Mouse (Mus musculus) MEL (cell line): ENCODE data around the gene Carm1. TPM values are rescaled to one million over a fixed set of nuclear protein-coding genes. Genes with fewer than 3 reads are reported as not detected.
A peak's percentile ranks its signal among the peaks of the same experiment; 100 is the strongest.

Experiments used
- DNase-seq: peaks from one replicate; pipeline ENCODE4 v3.0.0; 2011; ENCODE audit warnings: low read depth, low spot score
- H3K27ac ChIP-seq: 2 replicates; pipeline ENCODE4 v1.5.1; 2012; ENCODE audit warnings: low read depth, mild to moderate bottlenecking, control low read depth, low read length, moderate library complexity; ENCODE audit not compliant: control insufficient read depth
- H3K27me3 ChIP-seq, 2 experiments: fragments of 150-350 bp in 1 of 2; sonication (generic) in 1 of 2; 2 replicates each; pipeline ENCODE4 v1.6.1; 2012; ENCODE audit warnings: low read length in 2 of 2, mild to moderate bottlenecking in 2 of 2, improper control_type of control experiment in 1 of 2, moderate library complexity in 1 of 2; ENCODE audit not compliant: insufficient read depth in 2 of 2, control insufficient read depth in 1 of 2
- H3K36me3 ChIP-seq, 2 experiments: 2 replicates each; pipeline ENCODE4 v1.6.1; 2012 to 2014; ENCODE audit warnings: low read length in 2 of 2, improper control_type of control experiment in 1 of 2, inconsistent platforms in 1 of 2, mild to moderate bottlenecking in 1 of 2; ENCODE audit not compliant: insufficient read depth in 2 of 2, control insufficient read depth in 1 of 2
- H3K4me1 ChIP-seq, 2 experiments: fragments of 150-350 bp in 1 of 2; sonication (generic) in 1 of 2; 2 replicates each; pipeline ENCODE4 v1.6.1; 2012; ENCODE audit warnings: low read length in 2 of 2, improper control_type of control experiment in 1 of 2, mild to moderate bottlenecking in 1 of 2; ENCODE audit not compliant: insufficient read depth in 2 of 2, control insufficient read depth in 1 of 2
- H3K4me3 ChIP-seq, 2 experiments: fragments of 150-350 bp in 1 of 2; sonication (generic) in 1 of 2; 2 replicates each; pipeline ENCODE4 v1.5.1; 2012; ENCODE audit warnings: low read depth in 2 of 2, low read length in 2 of 2, mild to moderate bottlenecking in 2 of 2, moderate library complexity in 2 of 2, control low read depth in 1 of 2, improper control_type of control experiment in 1 of 2; ENCODE audit not compliant: control insufficient read depth in 1 of 2, insufficient read depth in 1 of 2
- H3K79me2 ChIP-seq: 2 replicates; pipeline ENCODE4 v1.6.1; 2012; ENCODE audit warnings: mild to moderate bottlenecking, low read length, moderate library complexity; ENCODE audit not compliant: control insufficient read depth, poor library complexity, insufficient read depth
- H3K9ac ChIP-seq: 2 replicates; pipeline ENCODE4 v1.6.1; 2012; ENCODE audit warnings: low read depth, mild to moderate bottlenecking, control low read depth, low read length, moderate library complexity; ENCODE audit not compliant: control insufficient read depth, poor library complexity, severe bottlenecking
- H3K9me3 ChIP-seq: fragments of 150-350 bp; sonication (generic); replicated peaks from 2 replicates; pipeline ENCODE4 v1.6.1; 2012; ENCODE audit warnings: mild to moderate bottlenecking, low read length, improper control_type of control experiment, moderate library complexity; ENCODE audit not compliant: insufficient read depth
- BHLHE40 ChIP-seq: IDR thresholded peaks from 2 replicates; pipeline ENCODE4 v1.6.1; 2012; ENCODE audit warnings: low read depth, mild to moderate bottlenecking, inconsistent platforms, low read length, improper control_type of control experiment, borderline replicate concordance
- CHD1 ChIP-seq: IDR thresholded peaks from 2 replicates; pipeline ENCODE4 v1.6.1; 2012; ENCODE audit warnings: low read depth, mild to moderate bottlenecking, inconsistent platforms, low read length, improper control_type of control experiment
- CHD2 ChIP-seq: IDR thresholded peaks from 2 replicates; pipeline ENCODE4 v1.6.1; 2011; ENCODE audit warnings: low read length, improper control_type of control experiment
- E2F4 ChIP-seq: IDR thresholded peaks from 2 replicates; pipeline ENCODE4 v1.6.1; 2011; ENCODE audit warnings: low read depth, low read length, improper control_type of control experiment, borderline replicate concordance
- ELF1 ChIP-seq: IDR thresholded peaks from 2 replicates; pipeline ENCODE4 v1.6.1; 2014; ENCODE audit warnings: low read depth, mild to moderate bottlenecking, inconsistent platforms, low read length, improper control_type of control experiment, moderate library complexity
- EP300 ChIP-seq, 2 experiments: IDR thresholded peaks; 2 replicates each; pipeline ENCODE4 v1.6.1; 2011; ENCODE audit warnings: improper control_type of control experiment in 2 of 2, low read length in 2 of 2, low read depth in 1 of 2, mild to moderate bottlenecking in 1 of 2
- GABPA ChIP-seq: IDR thresholded peaks from 2 replicates; pipeline ENCODE4 v1.6.1; 2012; ENCODE audit warnings: low read depth, mild to moderate bottlenecking, inconsistent platforms, low read length, improper control_type of control experiment, moderate library complexity
- GATA1 ChIP-seq: IDR thresholded peaks from 2 replicates; pipeline ENCODE4 v1.6.1; 2011; ENCODE audit warnings: low read depth, low read length, improper control_type of control experiment
- HCFC1 ChIP-seq: IDR thresholded peaks from 2 replicates; pipeline ENCODE4 v1.6.1; 2012; ENCODE audit warnings: low read depth, mild to moderate bottlenecking, inconsistent platforms, low read length, improper control_type of control experiment, moderate library complexity
- JUND ChIP-seq: IDR thresholded peaks from 2 replicates; pipeline ENCODE4 v1.6.1; 2011; ENCODE audit warnings: low read depth, mild to moderate bottlenecking, improper control_type of control experiment, low read length
- KAT2A ChIP-seq: conservative IDR thresholded peaks from 2 replicates; pipeline ENCODE4 v1.6.1; 2012; ENCODE audit warnings: low read depth, low read length, improper control_type of control experiment, inconsistent platforms
- MAFK ChIP-seq: IDR thresholded peaks from 2 replicates; pipeline ENCODE4 v1.6.1; 2011; ENCODE audit warnings: low read depth, mild to moderate bottlenecking, low read length, improper control_type of control experiment, borderline replicate concordance
- MAX ChIP-seq: IDR thresholded peaks from 2 replicates; pipeline ENCODE4 v1.6.1; 2011; ENCODE audit warnings: low read length, improper control_type of control experiment
- MEF2A ChIP-seq: IDR thresholded peaks from 2 replicates; pipeline ENCODE4 v1.6.1; 2014; ENCODE audit warnings: low read depth, mild to moderate bottlenecking, inconsistent platforms, low read length, improper control_type of control experiment; ENCODE audit not compliant: poor library complexity, insufficient replicate concordance, severe bottlenecking; ENCODE audit errors: extremely low read depth
- MXI1 ChIP-seq: IDR thresholded peaks from 2 replicates; pipeline ENCODE4 v1.6.1; 2011; ENCODE audit warnings: mild to moderate bottlenecking, low read depth, low read length, improper control_type of control experiment
- MYB ChIP-seq: IDR thresholded peaks from 2 replicates; pipeline ENCODE4 v1.6.1; 2011; ENCODE audit warnings: mild to moderate bottlenecking, low read depth, low read length, improper control_type of control experiment
- MYC ChIP-seq: IDR thresholded peaks from 2 replicates; pipeline ENCODE4 v1.6.1; 2011; ENCODE audit warnings: low read depth, mild to moderate bottlenecking, low read length, improper control_type of control experiment, moderate library complexity
- NELFE ChIP-seq: IDR thresholded peaks from 2 replicates; pipeline ENCODE4 v1.6.1; 2011; ENCODE audit warnings: low read depth, low read length, improper control_type of control experiment
- NRF1 ChIP-seq: IDR thresholded peaks from 2 replicates; pipeline ENCODE4 v1.6.1; 2014; ENCODE audit warnings: low read depth, mild to moderate bottlenecking, inconsistent platforms, low read length, improper control_type of control experiment, moderate library complexity; ENCODE audit not compliant: poor library complexity, insufficient read depth, severe bottlenecking
- POLR2AphosphoS2 ChIP-seq: IDR thresholded peaks from 2 replicates; pipeline ENCODE4 v1.6.1; 2011; ENCODE audit warnings: low read length, improper control_type of control experiment
- POLR2AphosphoS5 ChIP-seq: IDR thresholded peaks from 2 replicates; pipeline ENCODE4 v1.6.1; 2012; ENCODE audit warnings: low read depth, borderline replicate concordance, mild to moderate bottlenecking, inconsistent platforms, low read length, moderate library complexity, mixed read lengths
- RAD21 ChIP-seq: IDR thresholded peaks from 2 replicates; pipeline ENCODE4 v1.6.1; 2011; ENCODE audit warnings: mild to moderate bottlenecking, low read depth, low read length, improper control_type of control experiment
- SIN3A ChIP-seq: IDR thresholded peaks from 2 replicates; pipeline ENCODE4 v1.6.1; 2012; ENCODE audit warnings: low read length, improper control_type of control experiment, inconsistent platforms
- TAL1 ChIP-seq: IDR thresholded peaks from 2 replicates; pipeline ENCODE4 v1.6.1; 2012; ENCODE audit warnings: mild to moderate bottlenecking, inconsistent platforms, low read length, moderate library complexity, mixed read lengths
- TBP ChIP-seq: IDR thresholded peaks from 2 replicates; pipeline ENCODE4 v1.8.0; 2011; ENCODE audit warnings: low read depth, low read length, improper control_type of control experiment
- TCF12 ChIP-seq: IDR thresholded peaks from 2 replicates; pipeline ENCODE4 v1.6.1; 2014; ENCODE audit warnings: low read depth, mild to moderate bottlenecking, inconsistent platforms, low read length, improper control_type of control experiment, moderate library complexity
- UBTF ChIP-seq: IDR thresholded peaks from 2 replicates; pipeline ENCODE4 v1.6.1; 2012; ENCODE audit warnings: low read depth, mild to moderate bottlenecking, inconsistent platforms, low read length, improper control_type of control experiment, moderate library complexity, borderline replicate concordance; ENCODE audit not compliant: insufficient read depth
- USF1 ChIP-seq: IDR thresholded peaks from 2 replicates; pipeline ENCODE4 v1.6.1; 2014; ENCODE audit warnings: low read depth, mild to moderate bottlenecking, inconsistent platforms, low read length, improper control_type of control experiment, moderate library complexity
- USF2 ChIP-seq, 2 experiments: IDR thresholded peaks; 2 replicates each; pipeline ENCODE4 v1.6.1; 2011 to 2012; ENCODE audit warnings: improper control_type of control experiment in 2 of 2, low read length in 2 of 2, borderline replicate concordance in 1 of 2, inconsistent platforms in 1 of 2, low read depth in 1 of 2, mild to moderate bottlenecking in 1 of 2; ENCODE audit not compliant: insufficient read depth in 1 of 2
- ZC3H11A ChIP-seq: IDR thresholded peaks from 2 replicates; pipeline ENCODE4 v1.6.1; 2012; ENCODE audit warnings: low read depth, mild to moderate bottlenecking, inconsistent platforms, low read length, improper control_type of control experiment
- ZKSCAN1 ChIP-seq: IDR thresholded peaks from 2 replicates; pipeline ENCODE4 v1.6.1; 2012; ENCODE audit warnings: low read depth, mild to moderate bottlenecking, inconsistent platforms, low read length, improper control_type of control experiment, moderate library complexity
- ZNF384 ChIP-seq: IDR thresholded peaks from 2 replicates; pipeline ENCODE4 v1.6.1; 2012; ENCODE audit warnings: low read depth, mild to moderate bottlenecking, inconsistent platforms, low read length, improper control_type of control experiment
- polyA plus RNA-seq, 2 experiments: library from polyadenylated mRNA; stranded (reverse) in 1 of 2; unstranded in 1 of 2; fragments of >175 nt in 1 of 2; fragments of >200 nt in 1 of 2; gene quantifications; 2 replicates each; pipeline versions ENCODE4 v1.2.1 to v1.2.4; 2012; ENCODE audit warnings: low replicate concordance in 2 of 2, low read depth in 1 of 2; ENCODE audit not compliant: insufficient read length in 2 of 2, insufficient read depth in 1 of 2, missing spikeins in 1 of 2
- total RNA-seq: library from RNA; depleted of rRNA; stranded (reverse); fragments of 300-350 nt; gene quantifications from 2 replicates; pipeline ENCODE4 v1.2.3, GENCODE M21; 2012

The Carm1 gene
- total and polyA plus RNA-seq, 3 experiments: 121 to 423 (median 121) TPM

- TF ChIP-seq TAL1 (no peak), MAFK (no peak), CHD2 (peak; percentile 91), ELF1 (peak; percentile 92), ZKSCAN1 (no peak), RAD21 (no peak), MAX (peak; percentile 82), GABPA (no peak), UBTF (0 out of 2 replicates have a peak, but pooled peaks have one; percentile 66), USF1 (peak; percentile 78), POLR2AphosphoS2 (peak; percentile 99), EP300 (IDR thresholded peaks at IDR 0.05; ENCODE audit: low read depth in 1 of 2, low read length in 2 of 2) (peak in 1 of 2 experiments; percentile 76; a peak in 2 of 4 replicates), ZC3H11A (no peak), ZNF384 (no peak), TCF12 (peak; percentile 90), NELFE (peak; percentile 98), MEF2A (0 out of 2 replicates have a peak, but pooled peaks have one; percentile 4)
Observed at GRCm38 (mm10) chr9:21615617-21616231, 69.0 kb downstream of the Carm1 start, which contains the start of gene Smarca4 (continued).

- peaks cover 16 to 40% of the 10 kb centered on the region in 2 experiments for H3K36me3 ChIP-seq
- peak overlapping the region; percentile 80 to 87 for H3K4me3 ChIP-seq
- H3K9ac ChIP-seq: peak overlapping the region; percentile 88
- DNase-seq: peak; percentile 95
- no peaks in the 10 kb centered on the region for H3K9me3 ChIP-seq
- peaks cover 13 to 24% of the 10 kb centered on the region in 2 experiments for H3K4me1 ChIP-seq
- no peaks in the 10 kb centered on the region for H3K27me3 ChIP-seq
- peaks cover 53% of the 10 kb centered on the region for H3K79me2 ChIP-seq
- H3K27ac ChIP-seq: peak overlapping the region; percentile 89
- TF ChIP-seq TAL1: no peak
- TF ChIP-seq CHD1: 0 out of 2 replicates have a peak, but pooled peaks have one; percentile 62
- TF ChIP-seq MYB: peak; percentile 82
- TF ChIP-seq KAT2A: peak; percentile 62; the same call in 1 of the 2 replicates
- no peak for TF ChIP-seq GATA1
- TF ChIP-seq SIN3A: peak; percentile 87
- no peak for TF ChIP-seq USF2 (IDR thresholded peaks at IDR 0.05; ENCODE audit: borderline replicate concordance in 1 of 2, insufficient read depth in 1 of 2, low read depth in 1 of 2, low read length in 2 of 2)
- TF ChIP-seq MEF2A: 0 out of 2 replicates have a peak, but pooled peaks have one; percentile 74
- TF ChIP-seq TBP: peak; percentile 82; the same call in 1 of the 2 replicates
- no peak for TF ChIP-seq POLR2AphosphoS5
- no peak for TF ChIP-seq BHLHE40
- TF ChIP-seq HCFC1: peak; percentile 84
- TF ChIP-seq E2F4: peak; percentile 68; the same call in 1 of the 2 replicates
- TF ChIP-seq MXI1: peak; percentile 69
- no peak for TF ChIP-seq USF1
- peak; percentile 74; the same call in 1 of the 2 replicates for TF ChIP-seq MYC
- peak; percentile 54; the same call in 1 of the 2 replicates for TF ChIP-seq NRF1
- peak; percentile 73 for TF ChIP-seq TCF12
- peak; percentile 90 for TF ChIP-seq POLR2AphosphoS2
- TF ChIP-seq JUND: no peak
- no peak for TF ChIP-seq GABPA
Observed at GRCm38 (mm10) chr9:21616232-21616781, 69.6 kb downstream of the Carm1 start.
